Mouse (Mus musculus) heart, postnatal 10 days (tissue): Measurements from ENCODE around the gene Sumf2. TPM values are rescaled to one million over a fixed set of nuclear protein-coding genes. Genes with fewer than 3 reads are reported as not detected.

Experiments used
- DNase-seq, 2 experiments: peaks; one replicate each; pipeline ENCODE4 v3.0.0; 2021
- intact Hi-C: fragments of 180-260 bp; cut with DNase I; formaldehyde crosslinking; loops from one replicate; pipeline ENCODE4 v1.15.1; 2025
- total RNA-seq, 2 experiments: library from RNA; stranded (reverse); gene quantifications; 2 replicates each; pipeline ENCODE4 v1.2.3; 2021

The Sumf2 gene
- total RNA-seq, 2 experiments from 2014 or later, result 15.2 to 15.6 TPM

DNA sequence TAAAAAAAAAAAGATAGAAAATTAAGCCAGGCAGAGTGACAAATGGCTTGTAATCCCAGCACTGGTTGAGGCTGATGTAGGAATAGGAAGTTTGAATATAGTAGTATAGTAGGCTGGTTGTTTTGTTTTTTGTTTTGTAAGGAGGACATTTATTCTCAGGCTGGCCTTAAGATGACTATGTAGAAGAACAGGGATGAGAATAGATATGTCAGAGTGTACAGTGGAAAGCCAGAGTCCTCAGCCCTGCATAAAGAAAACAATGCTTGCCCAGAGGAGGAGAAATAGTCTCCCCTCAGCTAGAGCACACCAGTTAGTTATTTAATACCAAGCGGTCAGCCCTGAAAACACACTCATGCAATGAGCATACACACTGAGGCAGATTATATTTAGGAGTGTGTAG is 51.7 kb downstream of the Sumf2 start, which contains the start of gene Phkg1:
Gene Phkg1, minus strand, starts transcription at position 101 of the 400 bp plus-strand sequence.
- intact Hi-C loops, result no loop called here
- DNase-seq, result no peak

DNA sequence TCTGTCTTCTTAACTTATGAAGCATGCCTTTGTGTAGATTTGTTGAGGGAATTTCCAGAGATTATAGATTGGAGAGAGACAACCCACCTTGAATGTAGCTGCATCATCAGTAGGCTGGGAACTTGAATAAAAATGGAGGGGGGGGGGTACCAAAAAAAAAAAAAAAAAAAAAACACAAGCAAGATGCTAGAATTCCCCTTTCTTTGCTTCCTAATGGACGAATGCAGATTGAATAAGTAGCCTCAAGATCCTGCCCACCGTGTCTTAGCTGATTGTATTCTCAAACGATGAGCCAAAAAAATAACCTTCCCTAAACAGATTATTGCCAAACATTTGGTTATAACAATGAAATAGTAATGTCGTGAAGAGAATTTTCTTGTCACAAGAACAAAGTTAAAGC is 61.0 kb downstream of the Sumf2 start:
- no peak for DNase-seq
- intact Hi-C loops, result loop anchor here (2.0 kb wide), 1 partner anchor 33 kb away; the partner anchor contains the start of gene Vkorc1l1

DNA sequence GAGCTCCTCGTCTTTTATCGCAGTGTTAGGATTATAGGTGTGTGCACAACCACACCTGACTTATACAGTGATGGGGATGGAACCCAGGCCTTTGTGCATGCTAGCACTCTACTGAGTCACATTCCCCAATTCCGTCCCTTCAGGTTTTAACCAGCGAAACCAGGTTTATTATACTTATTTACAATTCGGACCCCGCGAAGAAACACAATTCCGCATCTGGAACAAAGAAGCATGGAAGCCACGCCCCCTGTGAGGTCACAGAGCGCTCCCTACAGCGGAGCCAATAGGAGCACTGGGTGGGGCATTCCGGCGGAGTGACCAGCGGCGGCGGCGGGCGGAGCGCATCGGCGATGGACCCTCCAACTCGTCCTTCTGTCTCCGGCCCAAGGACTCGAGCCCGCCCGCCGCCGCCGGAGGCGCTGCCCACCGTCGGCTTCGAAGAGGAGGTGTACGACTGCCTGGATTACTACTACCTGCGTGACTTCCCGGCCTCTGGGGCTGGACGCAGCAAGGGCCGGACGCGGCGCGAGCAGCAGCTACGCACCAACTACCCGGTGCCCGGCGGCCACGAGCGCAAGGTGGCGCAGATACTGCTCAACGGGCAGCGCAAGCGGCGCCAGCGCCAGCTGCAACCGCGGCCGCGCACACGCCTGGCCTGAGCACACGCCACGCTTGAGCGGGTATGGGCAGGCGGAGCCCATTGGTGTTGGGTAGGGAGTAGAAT is 61.6 kb downstream of the Sumf2 start, which contains the start of gene Nupr1l:
Gene Nupr1l, plus strand, starts transcription at position 299 of the 724 bp plus-strand sequence.
- intact Hi-C loops, result loop anchor here (2.0 kb wide), 1 partner anchor 32 kb away; the partner anchor contains the start of gene Vkorc1l1
- DNase-seq, result peak; percentile 92 to 93

DNA sequence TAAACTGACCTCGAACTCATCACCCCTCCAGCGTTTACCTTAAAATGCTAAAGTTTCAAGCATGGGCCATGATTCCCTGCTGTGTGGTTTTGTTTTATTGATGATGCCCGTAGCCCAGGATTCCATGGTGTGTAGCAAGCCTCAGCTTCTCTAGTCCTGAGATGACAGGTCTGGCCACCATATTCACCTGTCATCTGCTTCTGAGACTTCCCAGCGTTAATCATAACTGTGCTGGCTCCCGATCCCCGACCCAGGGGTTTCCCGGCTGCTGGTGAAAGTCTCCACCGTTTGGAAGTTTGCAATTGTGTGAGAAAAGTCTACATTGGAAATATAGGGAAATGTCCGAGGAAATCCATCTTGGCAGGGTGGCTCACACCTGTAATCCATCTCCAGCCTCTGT is 62.4 kb downstream of the Sumf2 start:
- no peak for DNase-seq
- intact Hi-C loops, result loop anchor here (2.0 kb wide), 1 partner anchor 32 kb away; the partner anchor contains the start of gene Vkorc1l1

DNA sequence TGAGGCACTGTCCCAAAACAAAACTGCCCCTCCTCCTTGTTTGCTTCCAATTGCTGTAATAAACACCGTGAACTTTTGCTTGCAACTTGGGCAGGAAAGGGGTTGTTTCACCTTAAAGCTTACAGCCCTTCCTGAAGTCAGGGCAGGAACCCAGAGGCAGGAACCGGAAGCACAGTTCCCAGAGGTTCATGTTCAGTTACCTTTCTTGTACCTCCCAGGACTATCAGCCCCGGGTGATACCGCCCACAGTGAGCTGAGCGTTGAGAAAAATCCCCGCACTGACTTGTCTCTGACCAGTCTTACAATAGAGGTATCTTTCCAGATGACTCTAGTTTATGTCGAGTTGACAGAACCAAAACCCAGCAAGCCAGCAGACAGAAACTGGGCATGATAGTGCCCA is 62.8 kb downstream of the Sumf2 start:
- intact Hi-C loops, result loop anchor here (2.0 kb wide), 1 partner anchor 31 kb away; the partner anchor contains the start of gene Vkorc1l1
- DNase-seq, result no peak

Other genes starting within 250 kb of the Sumf2 start
- 1 to 10 TPM; 4.0 to 4.2 TPM for gene Zfp11, start 176.9 kb upstream of the Sumf2 start, total RNA-seq
- not detected for gene Sept14, start 138.5 kb upstream of the Sumf2 start, total RNA-seq
- gene Mrps17, start 131.5 kb upstream of the Sumf2 start, total RNA-seq, result 10 to 100 TPM; 88.6 to 91.5 TPM
- gene Nipsnap2, start 121.9 kb upstream of the Sumf2 start, total RNA-seq, result 100 to 1,000 TPM; 591 to 619 TPM
- 10 to 100 TPM; 12.4 to 15.9 TPM for gene Psph, start 59.5 kb upstream of the Sumf2 start, total RNA-seq
- gene Chchd2, start 40.5 kb downstream of the Sumf2 start, total RNA-seq, result 100 to 1,000 TPM; 922 to 943 TPM
- under 1 TPM; 0.89 to 0.97 TPM for gene Zbed5, start 48.7 kb downstream of the Sumf2 start, total RNA-seq
- gene Phkg1, start 51.6 kb downstream of the Sumf2 start, total RNA-seq, result 1 to 10 TPM; 3.2 to 5.7 TPM
- gene Nupr1l, start 61.6 kb downstream of the Sumf2 start, total RNA-seq, result under 1 TPM; 0.48 to 0.82 TPM
- gene Vkorc1l1, start 95.0 kb downstream of the Sumf2 start, total RNA-seq, result 10 to 100 TPM; 18.5 to 19.9 TPM
- 10 to 100 TPM; 24.5 to 25.4 TPM for gene Gusb, start 156.1 kb downstream of the Sumf2 start, total RNA-seq
- gene Asl, start 182.3 kb downstream of the Sumf2 start, total RNA-seq, result 10 to 100 TPM in 1 of 2 experiments, 1 to 10 TPM in 1; 9.6 to 10.0 TPM
- 10 to 100 TPM; 14.9 to 15.1 TPM for gene Crcp, start 182.3 kb downstream of the Sumf2 start, total RNA-seq
- 10 to 100 TPM; 22.5 to 24.8 TPM for gene Tpst1, start 226.3 kb downstream of the Sumf2 start, total RNA-seq